ENCODE assay signal across 8 mouse cellular contexts in the genomic region with DNA sequence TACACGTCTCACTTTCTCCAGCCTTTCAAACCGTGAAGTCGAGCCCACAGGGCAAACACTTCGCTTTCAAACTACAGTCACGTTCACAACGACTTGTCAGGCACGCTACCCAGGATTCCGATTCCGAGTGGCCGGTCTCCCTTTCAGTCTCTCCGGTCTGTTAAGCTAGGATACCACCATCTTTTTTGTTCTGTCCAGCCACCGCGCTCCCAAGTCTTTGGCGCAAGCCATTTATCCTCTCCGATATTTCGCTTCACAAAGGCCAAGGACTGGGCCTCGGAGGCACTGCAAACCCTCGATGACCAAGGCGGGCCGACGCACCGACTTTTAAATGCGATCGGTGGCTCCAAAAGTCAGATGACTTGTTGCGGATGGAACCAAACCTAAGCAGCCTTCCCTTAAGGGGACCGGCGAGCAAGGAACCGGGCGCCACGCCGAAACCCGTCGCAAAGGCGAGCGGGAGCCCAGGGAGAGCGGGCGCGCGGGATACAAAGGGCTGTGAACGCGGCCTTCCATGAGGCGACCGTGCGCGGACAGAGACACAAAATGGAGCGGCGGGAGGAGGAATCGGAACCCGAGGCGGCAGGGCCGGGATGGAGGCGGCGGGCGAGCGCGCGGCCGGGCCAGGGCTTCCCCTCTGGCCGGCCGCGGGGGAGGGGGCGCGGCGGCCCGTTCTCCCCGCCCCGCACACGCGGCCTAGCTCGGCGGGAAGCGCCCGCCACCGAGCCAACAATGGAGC. TPM values are rescaled to one million over a fixed set of nuclear protein-coding genes. Genes with fewer than 3 reads are reported as not detected.
DNase-seq lines count a peak whose midpoint lies in the region; ATAC-seq and TF ChIP-seq lines count a peak whose summit lies in the region.

No protein-coding gene starts in this region.

- peak overlapping the region; percentile 73 for H3K27ac ChIP-seq in ES-E14 (ENCODE audit: insufficient read depth, low read depth, low read length, poor library complexity, severe bottlenecking)
- H3K27ac ChIP-seq in forebrain, embryonic 13.5 days, result peak overlapping the region; percentile 96
- H3K27ac ChIP-seq in layer of hippocampus, adult 2 months, result peak overlapping the region; percentile 97
- H3K27ac ChIP-seq in lung, embryonic 14.5 days (ENCODE audit: low read depth), result peak overlapping the region; percentile 96
- peak overlapping the region; percentile 92 for H3K27ac ChIP-seq in neural tube, embryonic 15.5 days (replicated peaks)

- intact Hi-C loops in heart, postnatal 25 days (cut with DNase I), result loop anchor here (10.0 kb wide), 1 partner anchor 311 kb away; a partner anchor contains a TSS

- no peaks in the 10 kb centered on the region for H3K36me3 ChIP-seq in ES-E14 (ENCODE audit: control insufficient read depth, insufficient read depth, low read length, poor library complexity, severe bottlenecking)
- H3K36me3 ChIP-seq in forebrain, embryonic 13.5 days (ENCODE audit: poor library complexity, severe bottlenecking), result no peaks in the 10 kb centered on the region
- H3K36me3 ChIP-seq in lung, embryonic 14.5 days (ENCODE audit: insufficient read depth), result no peaks in the 10 kb centered on the region
- no peaks in the 10 kb centered on the region for H3K36me3 ChIP-seq in neural tube, embryonic 15.5 days

- no peaks in the 10 kb centered on the region for H3K27me3 ChIP-seq in forebrain, embryonic 13.5 days
- no peaks in the 10 kb centered on the region for H3K27me3 ChIP-seq in lung, embryonic 14.5 days (ENCODE audit: insufficient read depth, low read length)
- no peaks in the 10 kb centered on the region for H3K27me3 ChIP-seq in neural tube, embryonic 15.5 days (replicated peaks)

- H3K4me2 ChIP-seq in forebrain, embryonic 13.5 days, result peak overlapping the region; percentile 73
- H3K4me2 ChIP-seq in lung, embryonic 14.5 days, result peak overlapping the region; percentile 75
- peak overlapping the region; percentile 66 for H3K4me2 ChIP-seq in neural tube, embryonic 15.5 days

- under 1% methylated on average over 66 of the region's 74 CpGs for WGBS in forebrain, embryonic 13.5 days
- under 1% methylated on average over 52 of the region's 74 CpGs for WGBS in lung, embryonic 14.5 days
- WGBS in neural tube, embryonic 15.5 days, result under 1% methylated on average over 64 of the region's 74 CpGs

- peak overlapping the region; percentile 90 for H3K9ac ChIP-seq in ES-E14 (ENCODE audit: insufficient read depth, low read depth, low read length, poor library complexity, severe bottlenecking)
- peak overlapping the region; percentile 99 for H3K9ac ChIP-seq in forebrain, embryonic 13.5 days
- H3K9ac ChIP-seq in lung, embryonic 14.5 days, result peak overlapping the region; percentile 100
- peak overlapping the region; percentile 96 for H3K9ac ChIP-seq in neural tube, embryonic 15.5 days (replicated peaks)

- peak overlapping the region; percentile 78 to 98 for H3K4me3 ChIP-seq in ES-E14 (ENCODE audit: insufficient read depth in 1 of 2, low read depth in 1 of 2, low read length in 2 of 2, poor library complexity in 1 of 2, severe bottlenecking in 1 of 2)
- H3K4me3 ChIP-seq in forebrain, embryonic 13.5 days, result peak overlapping the region; percentile 99
- H3K4me3 ChIP-seq in layer of hippocampus, adult 2 months, result peak overlapping the region; percentile 66
- peak overlapping the region; percentile 97 for H3K4me3 ChIP-seq in lung, embryonic 14.5 days (ENCODE audit: low read depth, low read length)
- H3K4me3 ChIP-seq in neural tube, embryonic 15.5 days (replicated peaks), result peak overlapping the region; percentile 67

- no peak for TF ChIP-seq CTCF in layer of hippocampus, adult 2 months (conservative IDR thresholded peaks at IDR 0.05)
- TF ChIP-seq CTCF in lung, embryonic 14.5 days (IDR thresholded peaks at IDR 0.05; ENCODE audit: low read depth), result no peak

- DNase-seq in ES-E14 (ENCODE audit: low read depth, low spot score), result no peak
- peak; percentile 20 for DNase-seq in heart, postnatal 25 days (ENCODE audit: low spot score)
- peak; percentile 22 to 33 for DNase-seq in layer of hippocampus, adult 2 months (ENCODE audit: low spot score in 2 of 2)
- DNase-seq in lung, embryonic 14.5 days, result peak; percentile 65
- DNase-seq in testis, postnatal 10 days (ENCODE audit: low spot score), result peak; percentile 72

- no peaks in the 10 kb centered on the region for H3K9me3 ChIP-seq in ES-E14 (ENCODE audit: control insufficient read depth, insufficient read depth, low read depth, low read length)
- H3K9me3 ChIP-seq in forebrain, embryonic 13.5 days (replicated peaks), result no peaks in the 10 kb centered on the region
- no peaks in the 10 kb centered on the region for H3K9me3 ChIP-seq in lung, embryonic 14.5 days (ENCODE audit: low read depth, low read length)
- no peaks in the 10 kb centered on the region for H3K9me3 ChIP-seq in neural tube, embryonic 15.5 days (replicated peaks)

- peak; percentile 42 for ATAC-seq in cerebellum, adult (ENCODE audit: insufficient number of reproducible peaks, low FRiP score, low TSS enrichment)
- peak; percentile 62 for ATAC-seq in forebrain, embryonic 13.5 days
- peak; percentile 74 for ATAC-seq in lung, embryonic 14.5 days (ENCODE audit: insufficient read depth)
- peak; percentile 66 for ATAC-seq in neural tube, embryonic 15.5 days (ENCODE audit: low FRiP score)

- in situ Hi-C loops in ES-E14 (cut with MboI; ENCODE audit: low sequenced_read_pairs in 2 of 2, unreplicated experiment in 2 of 2), result no loop called here

- peaks cover 2 to 5% of the 10 kb centered on the region in 2 experiments; a peak in 1 of 4 replicates for H3K4me1 ChIP-seq in ES-E14 (ENCODE audit: control insufficient read depth in 2 of 2, insufficient read depth in 2 of 2, low read length in 2 of 2, poor library complexity in 1 of 2)
- peaks cover 22% of the 10 kb centered on the region for H3K4me1 ChIP-seq in forebrain, embryonic 13.5 days
- H3K4me1 ChIP-seq in lung, embryonic 14.5 days (ENCODE audit: insufficient read depth), result no peaks in the 10 kb centered on the region
- H3K4me1 ChIP-seq in neural tube, embryonic 15.5 days, result peaks cover 24% of the 10 kb centered on the region

TF ChIP-seq in ES-E14, 5 proteins besides CTCF, POLR2A, EP300 and RAD21:
- no peak for TF ChIP-seq HCFC1 (IDR thresholded peaks at IDR 0.05; ENCODE audit: borderline replicate concordance, insufficient read depth, low read length)
- no peak for TF ChIP-seq ZNF384 (IDR thresholded peaks at IDR 0.05; ENCODE audit: low read depth, low read length)
- no peak for TF ChIP-seq ZC3H11A (IDR thresholded peaks at IDR 0.05; ENCODE audit: borderline replicate concordance, low read depth, low read length)
- TF ChIP-seq CHD2 (IDR thresholded peaks at IDR 0.05; ENCODE audit: low read depth, low read length), result no peak
- TF ChIP-seq MAFK (IDR thresholded peaks at IDR 0.05; ENCODE audit: insufficient read depth, low read depth, low read length), result no peak

RNA-seq across cellular contexts. Expression of a gene that starts 3.8 kb away (rescaled TPM):
- 116 and 129 TPM in 2 replicates for total RNA-seq in ES-E14 (2012; rRNA removed)
- 242 and 248 TPM in 2 replicates for polyA plus RNA-seq in forebrain, embryonic 13.5 days (2015; fragmentation: Nextera tagmentation; extraction: Ambion mirVana)
- total RNA-seq in heart, postnatal 25 days (2021), result 10 to 100 TPM; 27.9 to 35.2 TPM
- total RNA-seq in layer of hippocampus, adult 2 months (2021), result 100 to 1,000 TPM; 111 to 116 TPM
- polyA plus RNA-seq in lung, embryonic 14.5 days (2014; fragmentation: Nextera tagmentation; extraction: Ambion mirVana), result 186 and 201 TPM in 2 replicates
- 126 and 133 TPM in 2 replicates for polyA plus RNA-seq in neural tube, embryonic 15.5 days (2015; fragmentation: Nextera tagmentation; extraction: Ambion mirVana)
